Mouse (Mus musculus): ENCODE measurements around the gene Idh1.

DNA sequence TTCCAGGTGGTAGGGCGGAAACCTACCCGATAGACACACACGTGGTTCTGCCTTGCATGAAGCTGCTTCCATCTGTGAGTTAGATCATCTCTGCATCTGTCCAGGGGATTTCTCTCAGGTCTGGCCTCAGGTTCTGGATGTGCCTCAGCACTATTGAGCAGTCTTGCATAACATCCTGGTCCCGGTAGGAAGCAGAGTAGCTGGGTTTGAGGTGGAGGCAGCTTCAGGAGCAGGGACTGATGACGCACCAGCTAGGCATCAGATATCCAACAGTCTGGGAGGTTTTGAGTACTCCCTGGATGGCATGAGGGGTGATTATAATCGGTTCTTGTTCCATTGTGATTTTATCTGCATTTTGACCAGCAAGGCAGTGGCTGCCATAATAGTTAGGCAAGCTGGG lies 48.7 kb downstream of the Idh1 start:
- TF ChIP-seq EP300 (IDR thresholded peaks at IDR 0.05; ENCODE audit: insufficient read depth, low read depth, low read length) (no peak), CTCF (IDR thresholded peaks at IDR 0.05; ENCODE audit: low read depth, low read length) (no peak), POLR2A (IDR thresholded peaks at IDR 0.05; ENCODE audit: insufficient read depth, low read length) (no peak)

Data from ES-Bruce4 (cell line).